Mouse (Mus musculus) spleen, postnatal 10 days (tissue): ENCODE data around the gene Gm2000.
"Not testable (repeated sequence)": the region's sequence is repeated elsewhere in the genome, so short reads cannot be mapped to it uniquely, and the experiment has no call there.

Experiments
- DNase-seq, 2 experiments: peaks; one replicate each; pipeline ENCODE4 v3.0.0; 2021 to 2022; ENCODE audit warnings: low spot score in 2 of 2

Gm2000 gene

DNA sequence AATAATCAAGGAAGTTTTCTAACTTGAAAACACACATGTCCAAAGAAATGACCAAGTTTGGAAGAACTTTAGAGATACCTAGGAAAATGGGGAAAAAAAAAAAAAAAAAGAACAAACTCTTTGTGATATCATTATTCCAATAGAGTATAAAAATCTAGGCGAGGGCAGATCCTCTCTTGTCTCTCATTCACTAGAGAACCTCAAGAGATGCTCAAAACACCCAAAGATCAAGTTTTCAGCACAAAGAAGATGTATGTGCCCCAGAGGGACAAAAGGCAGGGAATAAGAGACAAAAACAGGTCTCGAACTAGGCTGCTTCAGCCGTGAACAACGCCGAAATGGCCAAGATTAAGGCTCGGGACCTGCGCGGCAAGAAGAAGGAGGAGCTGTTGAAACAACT lies at the start of gene Gm2000:
Gene Gm2000 (plus strand): TSS at position 301 of the 400 bp plus-strand sequence.
- DNase-seq, result no peak

DNA sequence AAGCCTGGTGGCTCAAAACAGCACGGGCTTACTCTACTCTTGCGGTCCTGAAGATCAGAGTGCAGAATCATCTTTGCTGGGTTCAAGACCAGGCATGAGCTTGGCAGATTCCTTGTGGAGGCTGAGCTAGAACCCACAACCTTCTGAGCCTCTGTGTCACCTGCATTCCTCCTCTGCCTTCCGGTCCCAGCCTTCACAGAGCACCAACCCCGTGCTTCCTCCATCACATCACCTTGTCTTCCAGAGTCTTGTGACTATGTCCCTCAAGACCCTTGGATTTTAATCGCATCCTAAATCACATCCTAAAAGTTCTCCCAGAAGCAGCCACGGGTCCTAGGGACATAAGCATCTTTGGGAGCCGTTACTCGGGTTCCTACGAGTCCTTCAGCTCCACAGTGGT lies 42.7 kb upstream of the Gm2000 start:
- no peak for DNase-seq

DNA sequence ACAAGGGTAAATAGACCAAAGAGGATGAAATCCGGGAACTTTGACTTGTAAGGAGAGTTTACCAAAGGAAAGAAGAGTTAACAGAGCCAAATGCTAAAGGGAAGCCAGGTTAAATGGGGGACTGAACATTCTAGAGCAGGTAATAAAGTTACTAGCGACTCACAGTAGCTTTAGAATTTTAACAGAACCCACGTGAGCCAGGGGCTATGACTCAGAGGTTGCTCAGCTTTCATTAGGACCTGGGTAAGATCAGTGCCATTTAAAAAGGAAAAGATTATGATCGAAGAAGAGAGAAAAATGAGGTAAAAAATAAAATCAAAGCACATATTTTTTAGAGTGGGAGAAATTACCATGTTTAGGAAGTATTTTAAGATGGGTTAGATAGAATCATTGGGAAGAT lies 25.0 kb upstream of the Gm2000 start:
- DNase-seq, result no peak

DNA sequence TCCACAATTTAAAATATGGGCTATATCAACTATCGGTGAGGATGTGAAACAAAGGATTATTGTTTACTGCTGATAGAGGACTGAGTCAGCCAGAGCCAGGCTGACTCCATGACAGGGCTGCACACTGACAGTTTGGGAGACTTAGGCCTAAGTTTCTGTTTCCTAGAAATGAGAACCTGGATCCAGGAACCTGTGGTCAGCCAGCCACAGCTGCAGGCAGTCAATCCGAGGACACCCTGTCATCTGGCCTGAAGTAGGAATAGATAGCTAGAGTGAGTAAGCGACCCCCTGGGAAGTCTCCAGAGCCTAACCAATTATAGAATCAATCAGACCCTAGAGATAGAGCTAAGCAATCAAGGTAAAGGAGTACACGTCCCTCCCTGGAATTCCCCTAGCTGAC lies 21.4 kb upstream of the Gm2000 start:
- no peak for DNase-seq

DNA sequence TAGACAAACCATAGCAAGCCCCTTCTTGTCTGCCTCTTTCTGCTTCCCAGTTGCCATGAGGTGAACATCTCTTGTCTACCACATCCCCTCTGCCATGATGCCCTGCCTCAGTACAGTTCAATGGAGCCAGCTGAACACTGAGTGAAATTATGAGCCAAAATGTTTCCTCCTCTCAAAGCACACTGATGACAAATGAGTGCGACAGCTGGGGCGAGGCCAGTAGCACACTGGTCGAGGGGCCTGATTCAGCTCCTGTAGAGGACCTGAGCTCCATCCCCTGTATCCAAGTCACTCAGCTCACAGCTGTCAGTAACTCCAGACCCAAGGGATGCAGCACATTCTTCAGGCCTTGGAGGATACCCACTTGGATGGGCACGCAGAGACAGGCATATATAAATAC lies 20.2 kb upstream of the Gm2000 start:
- DNase-seq, result no peak

DNA sequence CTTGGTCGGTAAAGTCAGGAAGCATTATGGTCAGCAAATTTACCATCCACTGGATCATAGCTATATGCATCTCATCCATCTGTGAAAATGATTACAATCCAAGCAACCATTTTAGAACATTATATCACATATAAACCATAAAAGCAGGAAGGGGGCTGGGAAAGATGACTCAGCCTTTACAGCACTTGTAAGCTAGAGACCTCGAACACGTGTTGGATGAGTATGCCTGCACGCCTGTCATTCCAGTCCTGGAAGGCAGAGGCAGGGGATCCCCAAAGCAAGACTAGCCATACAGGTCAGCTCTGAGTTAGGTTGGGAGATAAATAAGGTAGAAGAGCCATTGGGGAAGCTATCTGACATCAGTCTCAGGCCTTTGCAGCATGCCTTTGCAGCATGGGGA lies 16.8 kb upstream of the Gm2000 start:
- no peak for DNase-seq

DNA sequence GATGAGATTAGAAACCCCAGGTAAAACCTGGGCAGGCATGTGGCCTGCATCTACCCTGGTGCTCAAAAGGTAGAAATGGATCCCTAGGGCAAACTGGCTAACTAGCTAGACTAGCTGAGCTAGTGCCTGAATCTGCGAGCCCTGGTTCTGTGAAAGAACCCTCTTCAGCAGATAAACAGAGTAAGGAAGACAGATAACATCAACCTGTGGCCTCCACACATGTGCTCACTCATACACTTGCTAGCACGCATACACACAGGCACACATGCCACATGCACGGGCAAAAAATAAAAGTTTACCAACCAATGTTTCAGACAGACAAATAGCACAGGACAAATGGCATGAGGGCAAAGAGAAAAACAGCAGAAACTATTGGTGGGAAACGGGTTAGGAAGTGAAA lies 15.4 kb upstream of the Gm2000 start:
- DNase-seq, result no peak

DNA sequence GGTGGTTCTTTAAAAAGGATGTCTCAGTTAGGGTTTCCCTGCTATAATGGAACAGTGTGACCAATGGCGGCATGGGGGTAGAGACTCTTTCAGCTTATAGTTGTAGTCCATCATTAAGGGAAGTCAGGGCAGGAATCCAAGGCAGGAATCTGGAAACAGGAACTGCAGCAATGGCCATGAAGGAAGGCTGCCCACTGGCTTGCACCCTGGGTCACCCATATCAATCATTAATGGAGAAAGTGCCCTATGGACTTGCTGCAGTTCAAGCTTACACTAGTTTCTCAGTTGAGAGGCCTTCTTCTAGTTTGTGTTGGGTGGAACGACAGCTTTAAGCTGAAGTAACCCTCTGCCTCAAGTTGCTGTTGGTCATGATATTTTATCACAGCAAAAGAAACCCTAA lies 13.4 kb upstream of the Gm2000 start:
- no peak for DNase-seq

DNA sequence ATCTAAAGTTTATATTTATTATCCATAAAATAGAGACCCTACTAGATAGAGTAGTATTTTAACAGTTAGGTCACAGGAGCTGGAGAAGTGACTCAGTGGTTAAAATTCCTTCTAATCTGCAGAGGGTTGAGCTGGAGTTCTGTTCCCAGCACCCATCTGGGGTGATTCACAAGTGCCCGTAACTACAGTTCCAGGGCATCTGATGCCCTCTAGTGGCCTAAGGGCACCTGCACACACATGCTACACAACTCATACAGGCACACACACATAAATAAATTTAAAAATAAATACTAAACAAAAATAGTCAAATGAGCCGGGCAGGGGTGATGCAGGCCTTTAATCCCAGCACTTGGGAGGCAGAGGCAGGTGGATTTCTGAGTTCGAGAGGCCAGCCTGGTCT lies 15.4 kb downstream of the Gm2000 start:
- DNase-seq, result no peak

DNA sequence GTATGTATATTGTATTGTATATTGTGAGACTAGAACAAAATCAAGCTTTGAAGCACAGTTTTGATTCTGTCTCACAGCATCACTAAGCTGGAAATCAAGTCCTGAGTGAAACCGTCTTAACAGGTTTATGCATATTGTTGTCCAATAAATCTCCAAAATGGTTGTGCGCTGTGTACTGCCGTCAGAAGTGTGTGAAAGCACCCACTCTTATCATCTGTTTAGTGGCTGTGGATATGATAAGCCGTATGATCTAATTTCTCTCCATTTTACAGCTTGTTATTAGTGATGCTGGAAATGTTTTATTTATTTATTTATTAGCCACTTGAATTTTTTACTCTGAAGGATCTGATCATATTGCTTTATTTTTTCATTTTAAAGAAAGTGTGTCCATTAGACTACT lies 20.4 kb downstream of the Gm2000 start:
- no peak for DNase-seq

DNA sequence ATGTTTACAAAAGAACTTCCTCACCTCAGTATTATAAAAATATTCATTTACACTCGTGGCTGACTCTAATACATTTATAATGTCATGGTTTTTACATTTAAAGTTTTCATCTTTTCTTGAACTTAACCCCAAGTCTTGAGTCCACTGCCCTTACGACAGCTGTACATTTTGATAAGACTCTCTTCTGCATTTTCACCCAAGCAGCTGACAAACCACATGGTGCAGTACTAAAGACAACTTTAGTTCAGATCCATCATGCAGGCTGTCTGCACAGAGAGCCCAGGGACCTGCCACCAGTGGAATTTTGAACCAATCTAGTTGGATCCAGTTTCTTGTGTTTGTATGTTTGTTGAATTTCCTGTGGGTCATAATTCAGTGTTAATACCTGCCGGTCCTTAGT lies 21.0 kb downstream of the Gm2000 start:
- no peak for DNase-seq

DNA sequence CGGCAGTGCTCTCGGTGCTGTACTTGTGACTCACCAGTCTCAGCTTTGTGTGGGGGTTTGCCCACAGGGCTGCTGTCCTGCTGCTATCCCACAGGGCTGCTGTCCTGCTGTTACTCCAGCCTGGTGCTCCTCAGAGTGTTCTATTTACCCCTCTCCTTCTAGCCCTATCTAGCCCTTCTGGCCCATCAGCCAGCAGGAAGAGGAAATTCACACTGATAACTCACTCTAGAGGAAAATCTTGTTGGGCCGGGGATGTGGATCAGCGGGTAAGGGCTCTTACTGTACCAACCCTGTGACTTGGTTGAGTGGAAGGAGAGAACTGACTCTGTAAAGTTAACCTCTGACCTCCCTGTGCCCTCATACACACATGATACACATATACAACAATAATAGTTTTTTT lies 27.3 kb downstream of the Gm2000 start:
- no peak for DNase-seq

DNA sequence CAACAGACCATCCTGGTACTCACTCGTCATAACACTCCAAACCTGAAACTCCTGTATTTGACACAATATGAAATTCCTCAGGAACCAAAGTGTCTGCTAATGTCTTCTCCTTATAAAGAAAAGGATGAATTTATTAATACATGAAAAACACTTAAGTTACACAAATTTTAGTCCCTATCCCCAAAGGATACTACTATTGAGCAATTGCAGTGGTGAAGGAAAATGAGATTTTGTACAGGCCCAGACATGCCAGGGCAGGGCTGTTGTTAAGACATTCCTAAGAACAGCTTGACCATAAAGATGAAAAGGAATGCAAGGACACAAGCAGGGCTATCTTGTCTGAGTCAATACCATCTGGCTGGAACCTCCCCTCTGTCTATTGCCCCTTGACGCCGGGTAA lies 34.3 kb downstream of the Gm2000 start:
- not testable (repeated sequence) for DNase-seq

DNA sequence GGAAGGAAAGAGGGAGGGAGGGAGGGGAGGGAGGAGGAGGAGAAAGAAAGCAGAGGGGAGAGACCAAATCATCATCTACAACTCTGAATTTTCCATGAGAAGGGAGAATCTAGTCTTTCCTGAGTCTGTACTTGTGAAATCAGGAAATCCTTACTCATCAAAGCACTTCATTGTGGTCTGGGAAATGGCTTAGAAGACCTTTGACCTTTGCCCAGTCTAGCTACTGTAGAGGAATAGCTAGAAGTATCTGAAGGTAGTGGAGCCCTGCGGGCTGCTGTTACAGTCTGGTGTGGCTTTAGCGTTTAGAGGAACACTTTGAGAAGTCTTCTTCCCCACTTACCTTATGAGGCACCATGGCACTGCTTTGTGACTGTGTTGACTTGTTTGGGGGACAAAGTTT lies 36.7 kb downstream of the Gm2000 start:
- DNase-seq, result no peak

DNA sequence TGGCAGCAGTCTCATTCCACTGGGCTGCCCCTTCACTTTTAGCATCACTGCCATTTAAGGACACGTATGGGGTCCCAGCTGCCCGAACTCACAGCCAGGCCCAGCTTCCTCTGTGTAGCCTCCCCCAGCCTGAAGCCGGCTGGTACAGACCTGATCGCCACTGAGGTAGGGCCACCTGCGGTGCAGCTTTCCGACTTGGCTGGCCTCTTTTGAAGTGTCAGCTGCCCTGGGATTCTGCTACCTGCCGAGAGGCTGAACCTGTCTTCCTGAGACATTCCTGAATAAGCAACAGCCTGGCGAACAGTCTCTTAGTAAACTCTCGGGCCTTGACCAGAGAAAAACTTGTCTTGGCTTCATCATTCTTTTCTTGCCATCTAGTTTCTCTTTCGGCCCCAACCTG lies 37.4 kb downstream of the Gm2000 start:
- no peak for DNase-seq

DNA sequence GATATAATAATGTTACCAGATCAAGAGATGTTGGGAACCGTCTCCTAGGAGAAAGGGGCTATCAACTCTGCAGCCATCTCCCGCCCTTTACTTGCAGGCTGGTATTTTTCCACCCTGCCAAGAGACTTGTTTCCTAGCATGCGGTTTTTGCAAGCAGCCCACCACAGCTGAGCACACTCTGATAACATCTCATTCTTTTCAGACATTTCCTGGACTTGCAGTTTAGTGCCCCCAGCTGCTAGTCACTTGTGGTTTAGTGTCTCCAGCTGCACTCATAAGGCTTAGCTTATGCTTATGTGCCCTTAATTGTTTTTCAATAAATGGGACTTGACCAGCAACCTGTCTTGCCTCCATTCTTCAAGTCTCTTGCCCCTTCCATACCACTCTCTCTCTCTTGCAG lies 42.2 kb downstream of the Gm2000 start:
- no peak for DNase-seq

DNA sequence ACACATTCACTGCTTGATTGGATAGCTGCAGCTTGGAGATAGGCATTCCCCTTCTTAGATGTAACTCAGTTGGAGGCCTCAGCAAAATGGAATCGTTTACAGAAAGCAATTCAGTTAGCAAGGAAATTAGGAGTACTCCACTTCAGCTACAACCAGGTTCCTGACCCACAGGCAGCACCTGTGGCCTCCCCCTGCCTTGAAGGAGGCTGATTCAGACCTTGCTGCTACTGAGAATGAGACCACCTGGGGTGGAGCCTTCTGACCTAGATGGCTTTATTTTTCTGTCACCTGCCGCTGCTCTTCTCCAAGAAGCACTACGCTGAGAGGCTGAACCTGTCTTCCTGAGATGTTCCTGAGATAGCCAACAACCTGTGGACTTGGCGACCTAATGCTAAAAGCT lies 42.7 kb downstream of the Gm2000 start:
- DNase-seq, result no peak
